30 mouse cellular contexts compared by ENCODE assay signal in the genomic region with DNA sequence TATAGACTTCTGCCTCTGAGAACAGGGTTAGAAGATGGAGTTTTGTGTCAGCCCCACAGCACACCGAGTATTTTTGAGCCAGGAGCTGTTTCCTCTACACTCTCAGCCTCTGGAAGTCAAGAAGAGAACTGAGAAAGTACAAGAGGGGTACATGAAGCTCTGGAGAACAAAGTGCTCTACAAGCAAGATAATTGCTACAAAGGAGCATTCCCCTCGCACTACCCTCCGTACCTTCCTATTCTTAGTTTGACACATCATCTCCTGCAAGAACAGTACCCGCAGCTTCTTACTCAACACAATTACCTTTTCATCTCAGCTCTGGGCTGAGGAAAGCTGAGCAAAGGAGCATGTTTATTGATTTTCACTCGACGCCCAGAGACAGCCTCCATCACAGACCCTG. TPM values are rescaled to one million over a fixed set of nuclear protein-coding genes. Genes with fewer than 3 reads are reported as not detected.
"Had no signal": no experiment of that assay in that cellular context is flagged by ENCODE, and none has a peak within 500 bp of the region (broad histone marks: within the 10 kb centered on the region; RNA-seq: fewer than 3 reads in every experiment).

No protein-coding gene starts in this region.

- H3K27ac ChIP-seq: gastrocnemius, adult 2 months; heart, adult 2 months; heart, embryonic 13.5 days; heart, embryonic 15.5 days; hindbrain, embryonic 10.5 days; hindbrain, embryonic 12.5 days; hindbrain, embryonic 14.5 days; intestine, embryonic 15.5 days; layer of hippocampus, adult 2 months; left cerebral cortex, adult 2 months; limb, embryonic 10.5 days; limb, embryonic 12.5 days; liver, embryonic 13.5 days had no signal

- H3K4me1 ChIP-seq: heart, embryonic 15.5 days; hindbrain, embryonic 10.5 days; hindbrain, embryonic 12.5 days; intestine, embryonic 15.5 days; limb, embryonic 12.5 days; liver, embryonic 13.5 days had no signal

- ATAC-seq: hindbrain, embryonic 16.5 days; inflammation-experienced regulatory T-cells, adult 6 months; intestine, embryonic 15.5 days; intestine, postnatal 0 days had no signal

- DNase-seq: gastrocnemius, adult 2 months; gastrocnemius, postnatal 10 days; gastrocnemius, postnatal 25 days; heart, adult 2 months; heart, postnatal 4 days; kidney, adult 18-20 months; kidney, adult 8-10 months; kidney, postnatal 10 days; kidney, postnatal 25 days; kidney, postnatal 4 days; liver; liver, embryonic 13.5 days had no signal

- H3K36me3 ChIP-seq: heart, embryonic 13.5 days; heart, embryonic 15.5 days; hindbrain, embryonic 10.5 days; hindbrain, embryonic 12.5 days; intestine, embryonic 15.5 days; limb, embryonic 10.5 days; limb, embryonic 12.5 days; liver, embryonic 13.5 days had no signal

- H3K4me2 ChIP-seq: heart, embryonic 11.5 days; heart, embryonic 13.5 days; heart, embryonic 15.5 days; hindbrain, embryonic 12.5 days; hindbrain, embryonic 14.5 days; intestine, embryonic 15.5 days; limb, embryonic 12.5 days; liver, embryonic 11.5 days; liver, embryonic 13.5 days had no signal

- H3K9me3 ChIP-seq: heart, embryonic 13.5 days; heart, embryonic 15.5 days; hindbrain, embryonic 10.5 days; hindbrain, embryonic 12.5 days; intestine, embryonic 15.5 days; limb, embryonic 10.5 days; limb, embryonic 12.5 days; liver, embryonic 13.5 days had no signal

- H3K27me3 ChIP-seq: heart, embryonic 15.5 days; hindbrain, embryonic 12.5 days; intestine, embryonic 15.5 days; limb, embryonic 12.5 days had no signal

- H3K4me3 ChIP-seq: gastrocnemius, adult 2 months; heart, adult 2 months; heart, embryonic 13.5 days; heart, embryonic 15.5 days; hindbrain, embryonic 10.5 days; hindbrain, embryonic 12.5 days; intestine, embryonic 15.5 days; layer of hippocampus, adult 2 months; left cerebral cortex, adult 2 months; limb, embryonic 10.5 days; limb, embryonic 12.5 days; liver, embryonic 13.5 days had no signal

- H3K9ac ChIP-seq: heart, embryonic 15.5 days; hindbrain, embryonic 12.5 days; hindbrain, embryonic 14.5 days; intestine, embryonic 15.5 days; limb, embryonic 12.5 days; liver, embryonic 13.5 days had no signal

RNA-seq across cellular contexts. Expression of a gene that starts 7.6 kb away (rescaled TPM):
- polyA plus RNA-seq: heart, embryonic 13.5 days; heart, embryonic 15.5 days; heart, postnatal 0 days; hindbrain, embryonic 10.5 days; hindbrain, embryonic 14.5 days; hindbrain, embryonic 16.5 days; inflammation-experienced regulatory T-cells, adult 6 months; kidney, embryonic 14.5 days had no signal

RNA-seq across cellular contexts. Expression of a gene that starts 34.4 kb away (rescaled TPM):
- polyA plus RNA-seq: heart, embryonic 11.5 days; heart, embryonic 13.5 days; heart, embryonic 15.5 days; heart, postnatal 0 days; hindbrain, embryonic 12.5 days; hindbrain, embryonic 14.5 days; intestine, embryonic 15.5 days; intestine, postnatal 0 days; kidney, embryonic 14.5 days; kidney, embryonic 16.5 days; limb, embryonic 10.5 days; limb, embryonic 12.5 days; liver, embryonic 11.5 days; liver, embryonic 13.5 days had no signal
